Mouse (Mus musculus) olfactory bulb, adult 2 months (tissue): ENCODE measurements around the gene Elmsan1.

Source experiments
- CTCF ChIP-seq: fragments of 200-500 bp; IDR thresholded peaks from 2 replicates; pipeline ENCODE4 v1.5.1; 2012; ENCODE audit warnings: low read depth, mild to moderate bottlenecking, low read length, moderate library complexity; ENCODE audit not compliant: insufficient read depth
- POLR2A ChIP-seq: fragments of 200-500 bp; IDR thresholded peaks from 2 replicates; pipeline ENCODE4 v1.6.1; 2012; ENCODE audit warnings: mild to moderate bottlenecking, low read depth, low read length, moderate library complexity; ENCODE audit not compliant: insufficient read depth

- TF ChIP-seq CTCF (no peak), POLR2A (no peak)
Measured at GRCm38 (mm10) chr12:84165631-84166373, 52.9 kb downstream of the Elmsan1 start.
